Mouse (Mus musculus) stomach, embryonic 14.5 days (tissue): ENCODE data around the gene Ranbp9. TPM values are rescaled to one million over a fixed set of nuclear protein-coding genes. Genes with fewer than 3 reads are reported as not detected.

Experiments
- ATAC-seq: fragments of 200-750 bp; cut with Nextera tagmentation; 2 replicates; pipeline ENCODE4 v1.8.0; 2017; ENCODE audit warnings: low read depth, moderate TSS enrichment; ENCODE audit not compliant: insufficient number of reproducible peaks, insufficient read depth, low FRiP score
- H3K27ac ChIP-seq: fragments of 300-500 bp; sonication (generic); 2 replicates; pipeline ENCODE4 v1.5.1; 2014; ENCODE audit warnings: mild to moderate bottlenecking, low read length, moderate library complexity, mixed read lengths
- H3K27me3 ChIP-seq: fragments of 300-500 bp; sonication (generic); 2 replicates; pipeline ENCODE4 v1.6.1; 2014; ENCODE audit warnings: low read length, control low read depth, mixed read lengths; ENCODE audit not compliant: control insufficient read depth, insufficient read depth
- H3K36me3 ChIP-seq: fragments of 300-500 bp; sonication (generic); 2 replicates; pipeline ENCODE4 v1.6.1; 2014; ENCODE audit warnings: mild to moderate bottlenecking, control low read depth, low read length, moderate library complexity, mixed read lengths; ENCODE audit not compliant: control insufficient read depth, insufficient read depth
- H3K4me1 ChIP-seq: fragments of 300-500 bp; sonication (generic); 2 replicates; pipeline ENCODE4 v1.6.1; 2014; ENCODE audit warnings: low read length, control low read depth, mixed read lengths; ENCODE audit not compliant: control insufficient read depth, insufficient read depth
- H3K4me2 ChIP-seq: fragments of 300-500 bp; sonication (generic); replicated peaks from 2 replicates; pipeline ENCODE4 v1.6.1; 2014; ENCODE audit warnings: low read depth, low read length, control low read depth
- H3K4me3 ChIP-seq: fragments of 300-500 bp; sonication (generic); 2 replicates; pipeline ENCODE4 v1.5.1; 2014; ENCODE audit warnings: low read depth, low read length, control low read depth
- H3K9ac ChIP-seq: fragments of 300-500 bp; sonication (generic); replicated peaks from 2 replicates; pipeline ENCODE4 v1.6.1; 2014; ENCODE audit warnings: low read depth, mild to moderate bottlenecking, control low read depth, low read length, moderate library complexity, mixed read lengths
- H3K9me3 ChIP-seq: fragments of 300-500 bp; sonication (generic); 2 replicates; pipeline ENCODE4 v1.6.1; 2016; ENCODE audit warnings: low read depth, low read length, control low read depth; ENCODE audit not compliant: control insufficient read depth
- WGBS: fragments of 180-500 bp; shearing (Covaris S2); extraction: QIAGEN DNeasy Blood & Tissue Kit; methylation state at CpG from one replicate; pipeline ENCODE4 v1.1.7; 2014; 5-methylcytosine and 5-hydroxymethylcytosine counted together
- polyA plus RNA-seq: library from polyadenylated mRNA; unstranded; fragments of >200 nt; fragmentation: Nextera tagmentation; extraction: Ambion mirVana; gene quantifications from 2 replicates; pipeline ENCODE4 v1.2.1, GENCODE M21; 2014

Ranbp9 gene
- polyA plus RNA-seq, 1 experiment from 2014 or later = 15.5 TPM

DNA sequence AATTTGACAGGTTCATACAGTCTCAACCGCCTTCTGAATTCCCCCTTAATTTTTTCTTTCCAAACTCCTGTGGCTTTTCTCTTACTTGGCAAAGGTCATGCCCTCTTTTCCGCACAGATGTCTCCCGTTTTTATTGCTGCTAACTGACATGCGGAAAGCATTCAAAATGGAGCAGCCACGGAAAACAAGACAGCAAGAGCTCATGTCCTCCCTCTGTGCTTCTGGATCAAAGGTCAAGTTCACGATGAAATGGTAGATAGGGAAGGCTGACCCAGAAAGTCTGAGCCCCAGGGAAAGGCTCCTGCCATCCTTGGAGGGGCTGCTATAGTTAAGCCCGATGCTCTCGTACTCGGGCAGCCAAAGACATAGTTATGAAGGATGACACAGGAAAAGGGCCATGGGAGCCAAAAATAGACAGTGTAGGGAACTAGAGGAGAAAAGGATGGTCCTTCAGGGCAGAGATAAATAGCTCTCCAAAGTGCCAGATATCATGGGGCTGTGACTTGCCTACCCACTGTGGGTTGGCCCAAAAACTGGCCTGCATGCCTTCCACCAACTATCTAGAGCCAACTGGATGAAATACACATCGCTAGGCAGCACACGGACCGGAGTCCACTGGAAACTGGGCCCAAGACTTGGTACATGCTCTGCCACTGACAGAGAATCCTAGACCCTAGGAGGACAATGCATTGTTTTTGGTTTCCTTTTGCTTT lies 5.6 kb upstream of the Ranbp9 start:
- ATAC-seq = no peak
- no peak overlapping the region for H3K4me3 ChIP-seq
- WGBS = 61% methylated on average over 12 of the region's 12 CpGs
- no peaks in the 10 kb centered on the region for H3K27me3 ChIP-seq
- H3K9me3 ChIP-seq = no peaks in the 10 kb centered on the region
- H3K4me2 ChIP-seq = no peak overlapping the region
- H3K9ac ChIP-seq = no peak overlapping the region
- H3K27ac ChIP-seq = no peak overlapping the region
- H3K4me1 ChIP-seq = peaks cover 5% of the 10 kb centered on the region; the same call in 1 of the 2 replicates
- no peaks in the 10 kb centered on the region for H3K36me3 ChIP-seq

- H3K9me3 ChIP-seq = no peaks in the 10 kb centered on the region
- no peaks in the 10 kb centered on the region for H3K36me3 ChIP-seq
- H3K4me2 ChIP-seq = no peak overlapping the region
- H3K27me3 ChIP-seq = no peaks in the 10 kb centered on the region
- no peak overlapping the region for H3K9ac ChIP-seq
- H3K4me3 ChIP-seq = no peak overlapping the region
- H3K4me1 ChIP-seq = peaks cover 5% of the 10 kb centered on the region; the same call in 1 of the 2 replicates
- no peak overlapping the region for H3K27ac ChIP-seq
- whole genome bisulfite sequencing = 95% methylated on average over 5 of the region's 5 CpGs
- no peak for ATAC-seq
These were observed 4.3 kb upstream of the Ranbp9 start for GRCm38 (mm10) chr13:43485278-43485976.

DNA sequence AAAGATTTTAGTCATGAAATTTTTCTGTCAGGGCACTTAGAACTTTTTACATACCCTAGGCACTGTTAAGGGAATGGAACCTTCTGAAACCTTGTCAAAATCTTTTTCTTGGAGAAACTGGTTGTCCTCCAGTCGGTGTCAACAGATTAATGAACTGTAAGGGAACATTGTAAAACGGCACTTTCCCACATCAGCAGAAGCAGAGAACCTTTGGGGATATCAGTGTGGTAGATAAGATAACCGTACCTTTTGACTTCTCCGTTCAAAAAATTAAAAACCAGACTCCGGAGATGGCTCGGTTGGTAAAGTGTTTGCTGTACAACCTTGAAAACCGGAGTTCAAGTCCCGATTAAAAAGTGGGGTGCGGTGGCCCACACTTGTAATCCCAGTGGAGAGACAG lies 1.7 kb upstream of the Ranbp9 start:
- Histone ChIP-seq H3K27me3 (no peaks in the 10 kb centered on the region), H3K4me3 (no peak overlapping the region), H3K4me1 (peaks cover 5% of the 10 kb centered on the region; the same call in 1 of the 2 replicates), H3K4me2 (no peak overlapping the region), H3K9ac (no peak overlapping the region), H3K9me3 (no peaks in the 10 kb centered on the region), H3K36me3 (no peaks in the 10 kb centered on the region), H3K27ac (no peak overlapping the region)
- no peak for ATAC-seq
- 85% methylated on average over 9 of the region's 9 CpGs for WGBS

DNA sequence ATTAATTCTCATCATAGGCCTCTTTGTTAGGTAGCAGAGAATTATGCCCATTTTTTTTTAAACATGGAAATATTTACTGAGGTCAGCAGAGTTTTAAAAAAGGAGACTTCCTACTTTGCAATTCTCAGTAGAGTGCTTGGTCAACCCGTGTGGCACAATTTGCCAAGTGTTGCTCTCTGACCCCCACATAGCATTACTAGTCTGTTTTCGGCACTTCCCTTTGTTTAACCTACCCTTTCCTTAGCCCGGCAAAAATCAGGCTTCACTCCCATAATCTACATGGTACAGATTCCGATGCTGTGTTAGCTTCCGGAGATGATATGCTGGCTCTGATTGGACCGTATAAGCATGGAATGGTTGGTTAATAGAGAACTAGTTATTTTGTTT lies 770 bp upstream of the Ranbp9 start:
- peak overlapping the region; percentile 98; the same call in 1 of the 2 replicates for H3K9ac ChIP-seq
- no peaks in the 10 kb centered on the region for H3K27me3 ChIP-seq
- H3K36me3 ChIP-seq = no peaks in the 10 kb centered on the region
- H3K9me3 ChIP-seq = no peaks in the 10 kb centered on the region
- peak overlapping the region; percentile 97 for H3K27ac ChIP-seq
- peak overlapping the region; percentile 48 for H3K4me2 ChIP-seq
- WGBS = 35% methylated on average over 6 of the region's 6 CpGs
- peak overlapping the region; percentile 86 for H3K4me3 ChIP-seq
- peaks cover 5% of the 10 kb centered on the region; the same call in 1 of the 2 replicates for H3K4me1 ChIP-seq
- ATAC-seq = no peak

- 1% methylated on average over 20 of the region's 67 CpGs for WGBS
- H3K4me3 ChIP-seq = peak overlapping the region; percentile 86
- no peak for ATAC-seq
- no peaks in the 10 kb centered on the region for H3K27me3 ChIP-seq
- H3K4me1 ChIP-seq = peaks cover 13% of the 10 kb centered on the region; the same call in 1 of the 2 replicates
- peak overlapping the region; percentile 98 for H3K9ac ChIP-seq
- H3K9me3 ChIP-seq = no peaks in the 10 kb centered on the region
- H3K27ac ChIP-seq = peak overlapping the region; percentile 97
- H3K4me2 ChIP-seq = peak overlapping the region; percentile 85
- no peaks in the 10 kb centered on the region for H3K36me3 ChIP-seq
These were observed 506 bp downstream of the Ranbp9 start for GRCm38 (mm10) chr13:43480595-43480956.

GRCm38 (mm10) chr13:43479767-43480571 lies 1.1 kb downstream of the Ranbp9 start:
- Histone ChIP-seq H3K4me3 (peak overlapping the region; percentile 86), H3K27me3 (no peaks in the 10 kb centered on the region), H3K9me3 (no peaks in the 10 kb centered on the region), H3K4me1 (peaks cover 13% of the 10 kb centered on the region; the same call in 1 of the 2 replicates), H3K4me2 (peak overlapping the region; percentile 85), H3K27ac (peak overlapping the region; percentile 89), H3K9ac (peak overlapping the region; percentile 98), H3K36me3 (no peaks in the 10 kb centered on the region)
- no peak for ATAC-seq
- under 1% methylated on average over 36 of the region's 36 CpGs for WGBS

DNA sequence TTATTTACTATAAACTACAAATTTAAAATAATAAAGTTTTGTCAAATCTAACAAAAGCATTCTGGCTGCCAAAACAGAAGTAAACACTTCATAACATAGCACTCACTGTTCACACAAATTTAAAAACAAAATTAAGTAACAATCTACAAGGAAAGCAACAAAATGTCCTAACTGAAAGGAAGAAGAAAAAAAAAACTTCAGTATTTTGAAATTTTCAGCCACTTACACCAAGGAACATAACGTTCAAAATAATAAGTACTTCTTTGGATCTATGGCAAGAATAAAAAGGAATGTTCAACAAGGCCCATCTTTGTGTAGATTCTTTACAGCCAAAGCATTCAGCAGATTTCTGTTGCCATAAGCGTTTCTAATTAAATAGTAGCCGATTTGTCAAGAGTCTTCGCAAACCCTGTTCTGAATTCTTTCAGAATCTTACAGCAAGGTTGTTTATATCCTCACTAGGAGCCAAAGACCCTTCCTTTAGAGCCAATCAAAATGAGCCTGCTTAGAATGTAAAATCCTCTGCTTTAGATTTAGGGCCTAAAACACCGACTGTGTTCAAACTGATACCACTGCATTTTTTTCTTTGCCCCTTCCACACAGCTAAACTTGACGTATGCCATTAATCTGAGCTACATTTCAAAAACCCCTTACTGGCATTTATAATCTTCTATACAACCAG lies 1.9 kb downstream of the Ranbp9 start:
- no peaks in the 10 kb centered on the region for H3K27me3 ChIP-seq
- WGBS = 5% methylated on average over 6 of the region's 6 CpGs
- H3K4me2 ChIP-seq = peak overlapping the region; percentile 85
- H3K36me3 ChIP-seq = no peaks in the 10 kb centered on the region
- H3K4me3 ChIP-seq = peak overlapping the region; percentile 86
- no peak for ATAC-seq
- peak overlapping the region; percentile 98 for H3K9ac ChIP-seq
- H3K4me1 ChIP-seq = peaks cover 13% of the 10 kb centered on the region; the same call in 1 of the 2 replicates
- peak overlapping the region; percentile 89; the same call in 1 of the 2 replicates for H3K27ac ChIP-seq
- H3K9me3 ChIP-seq = no peaks in the 10 kb centered on the region

GRCm38 (mm10) chr13:43478586-43478985 lies 2.5 kb downstream of the Ranbp9 start:
- H3K9me3 ChIP-seq = no peaks in the 10 kb centered on the region
- H3K4me2 ChIP-seq = peak overlapping the region; percentile 85
- peak overlapping the region; percentile 98; the same call in 1 of the 2 replicates for H3K9ac ChIP-seq
- no peak overlapping the region for H3K27ac ChIP-seq
- no peaks in the 10 kb centered on the region for H3K36me3 ChIP-seq
- peaks cover 13% of the 10 kb centered on the region; the same call in 1 of the 2 replicates for H3K4me1 ChIP-seq
- no peaks in the 10 kb centered on the region for H3K27me3 ChIP-seq
- H3K4me3 ChIP-seq = peak overlapping the region; percentile 86
- WGBS = 16% methylated on average over 8 of the region's 8 CpGs
- ATAC-seq = no peak
